Mouse (Mus musculus) CD4-positive, CD25-positive, alpha-beta regulatory T cell, adult 2 months (primary cell): ENCODE data around the gene Csf3r.
A peak's percentile ranks its signal among the peaks of the same experiment; 100 is the strongest.

ENCODE experiments used
- DNase-seq: peaks from one replicate; pipeline ENCODE4 v3.0.0-alpha.2; 2012; ENCODE audit warnings: low read depth, low spot score

The Csf3r gene

DNA sequence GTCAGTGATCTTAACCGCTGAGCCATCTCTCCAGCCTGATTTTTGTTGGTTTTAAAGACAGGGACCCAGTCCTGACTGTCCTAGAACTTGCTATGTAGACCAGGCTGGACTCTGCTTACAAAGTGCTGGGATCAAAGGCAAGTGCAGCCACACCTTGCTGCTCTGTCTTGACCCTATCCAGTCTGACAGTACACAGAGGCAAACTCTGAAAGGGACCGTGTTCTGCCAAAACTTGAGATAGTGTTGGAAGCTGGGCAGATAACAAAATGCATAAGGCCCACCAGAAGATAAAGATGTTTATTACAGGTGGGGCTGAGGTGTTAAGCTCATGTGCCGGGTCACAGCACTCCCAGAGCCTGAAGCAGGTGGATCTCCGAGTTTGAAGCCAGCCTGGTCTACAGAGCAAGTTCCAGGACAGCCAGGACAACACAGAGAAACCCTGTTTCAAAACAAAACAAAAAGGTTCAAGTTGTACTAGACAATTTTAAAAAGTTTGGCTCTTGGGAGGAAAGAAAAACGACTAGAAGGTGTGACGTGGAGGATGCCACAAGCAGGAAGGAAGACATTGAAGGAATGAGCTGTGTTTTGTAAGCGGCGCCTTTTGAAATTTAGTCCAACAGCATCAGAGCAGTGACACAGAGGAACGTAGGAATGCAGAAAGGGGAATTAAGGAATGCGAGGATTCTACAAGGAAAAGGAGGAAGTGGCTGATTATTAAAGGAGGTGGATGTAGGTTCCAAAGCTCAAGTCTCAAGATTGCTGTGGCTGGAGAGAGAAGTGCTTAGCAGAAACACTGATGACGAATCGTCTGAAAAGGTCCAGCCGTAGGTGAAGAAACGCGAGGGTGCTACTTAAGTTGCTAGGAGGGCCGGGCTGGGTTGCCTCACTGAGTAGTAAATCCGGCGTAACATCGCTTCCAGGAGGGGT lies 33.1 kb downstream of the Csf3r start:
- peak; percentile 11 for DNase-seq

DNA sequence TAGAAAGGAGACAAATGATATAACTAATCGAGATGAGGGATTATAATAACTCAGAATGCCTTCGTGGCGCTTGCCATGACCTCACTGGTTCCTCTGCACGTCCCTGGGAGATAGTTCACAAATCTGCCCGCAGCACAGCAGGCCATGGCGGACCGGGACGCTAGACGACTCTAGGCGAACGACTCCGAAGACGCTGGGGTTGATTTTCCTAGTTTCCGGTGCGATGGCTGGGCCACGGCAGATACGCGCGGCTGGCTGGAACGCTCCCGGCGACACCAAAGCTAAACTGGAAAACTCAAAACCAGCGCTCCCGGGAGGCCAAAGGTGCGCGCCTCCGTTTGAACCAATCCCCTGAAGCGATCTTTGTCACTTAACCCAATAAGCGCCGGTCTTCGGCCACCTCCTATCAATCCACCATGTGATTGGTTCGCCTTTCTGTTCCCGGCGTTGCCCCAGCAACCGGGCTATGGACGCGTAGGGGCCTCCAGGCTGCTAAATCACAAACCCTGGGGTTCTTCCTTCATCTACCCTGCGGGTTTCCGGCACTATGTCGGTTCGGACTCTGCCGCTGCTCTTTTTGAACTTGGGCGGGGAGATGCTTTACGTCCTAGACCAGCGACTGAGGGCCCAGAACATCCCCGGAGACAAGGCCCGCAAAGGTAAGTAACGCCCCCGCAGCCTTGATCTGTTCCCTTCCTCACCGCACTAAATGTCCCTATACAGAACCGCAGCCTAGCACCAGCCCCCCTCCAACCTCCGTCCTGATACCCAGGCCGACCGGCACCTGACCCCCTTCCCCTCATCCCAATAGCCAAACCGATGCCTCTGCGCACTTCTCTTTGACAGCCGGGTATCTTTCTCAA lies 34.0 kb downstream of the Csf3r start, which contains the start of gene Oscp1:
TSS of gene Oscp1 (plus strand) at position 432 of the 863 bp plus-strand sequence.
- DNase-seq: peak; percentile 94

DNA sequence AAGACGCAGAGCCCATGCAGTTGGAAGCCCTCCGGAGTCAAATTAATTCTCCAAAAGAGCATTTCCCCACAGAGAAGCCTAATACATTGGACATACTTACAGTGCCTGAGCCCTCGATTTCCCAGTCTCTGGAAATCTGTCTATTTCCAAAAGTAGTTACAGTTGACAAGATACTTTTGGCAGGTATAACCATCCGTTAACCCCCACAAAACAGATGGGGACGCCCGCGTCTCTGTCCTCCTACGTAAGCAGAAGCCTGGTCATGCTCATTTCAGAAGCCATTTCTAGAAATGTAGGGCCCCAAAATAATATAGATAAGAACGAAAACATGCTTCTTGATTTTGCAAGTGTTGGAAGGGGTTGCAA lies 34.6 kb downstream of the Csf3r start:
- no peak for DNase-seq

DNA sequence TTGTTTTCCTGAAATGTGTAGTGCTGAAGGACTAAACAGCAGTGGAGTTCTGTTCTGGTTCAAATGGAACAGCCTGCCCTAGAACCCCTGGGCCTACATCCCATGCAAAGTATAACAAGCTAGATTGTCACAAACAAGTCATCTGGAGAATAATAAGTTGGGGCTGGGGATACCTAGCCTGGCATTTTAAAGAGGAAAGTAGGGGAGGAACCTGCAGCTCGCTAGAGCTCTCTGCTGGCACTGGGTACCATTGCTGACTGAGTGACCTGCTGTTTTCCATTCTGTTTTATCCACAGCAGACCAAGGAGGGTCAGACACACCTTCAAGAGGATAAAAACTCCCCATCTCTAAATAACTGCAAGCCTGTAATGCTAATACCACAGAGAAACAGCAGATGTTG lies 38.5 kb downstream of the Csf3r start:
- no peak for DNase-seq

DNA sequence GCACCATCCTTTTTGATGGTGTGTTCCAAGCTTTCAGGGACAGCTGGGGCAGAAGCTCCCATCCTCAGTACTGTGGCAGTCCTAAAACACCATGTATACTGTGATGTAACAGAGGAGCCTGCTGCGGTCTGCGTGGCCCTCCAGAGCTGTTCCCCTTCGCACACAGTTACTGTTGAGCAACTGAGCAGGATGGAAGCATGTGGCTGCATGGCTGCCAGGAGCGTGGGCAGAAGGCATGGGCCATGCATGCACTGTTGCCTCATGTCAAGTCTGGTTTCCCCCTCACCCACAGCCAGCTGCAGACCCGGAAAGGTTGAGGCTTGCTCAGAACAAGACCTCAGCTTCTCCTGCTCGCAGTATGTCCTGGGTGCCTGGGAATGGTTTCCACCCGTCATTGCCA lies 40.9 kb downstream of the Csf3r start:
- DNase-seq: no peak

DNA sequence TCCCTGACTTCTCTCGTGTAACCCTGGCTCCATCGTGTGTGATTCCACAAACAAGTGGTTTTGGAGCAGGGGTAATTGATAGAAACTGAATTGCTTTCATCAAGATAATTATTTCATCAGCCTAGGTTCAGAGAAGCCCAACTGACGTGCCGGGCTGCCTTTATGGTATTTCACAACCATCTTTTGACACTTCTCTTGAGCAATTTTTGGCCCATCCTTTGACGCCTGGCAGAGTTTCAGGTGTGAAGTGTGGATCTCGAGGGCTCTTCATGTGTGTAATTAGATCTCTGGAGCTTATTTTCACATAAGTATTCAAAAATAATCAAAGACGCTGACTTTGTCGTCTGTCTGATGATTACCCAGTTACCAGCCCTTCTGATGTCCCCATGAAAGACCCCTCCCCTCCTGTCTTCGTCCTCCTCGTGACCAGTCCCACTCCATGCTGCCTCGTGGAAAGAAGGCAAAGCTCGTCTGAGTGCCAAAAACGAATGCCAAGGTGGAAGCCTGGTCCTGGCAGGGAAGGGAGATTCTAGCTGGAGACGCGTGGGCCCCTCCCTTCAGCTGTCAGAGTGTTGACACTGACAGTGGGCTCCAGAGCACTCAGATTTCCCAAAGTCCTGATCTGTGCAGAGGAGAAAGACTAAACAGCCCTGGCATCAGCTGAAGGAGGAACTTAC lies 43.2 kb downstream of the Csf3r start:
- no peak for DNase-seq

DNA sequence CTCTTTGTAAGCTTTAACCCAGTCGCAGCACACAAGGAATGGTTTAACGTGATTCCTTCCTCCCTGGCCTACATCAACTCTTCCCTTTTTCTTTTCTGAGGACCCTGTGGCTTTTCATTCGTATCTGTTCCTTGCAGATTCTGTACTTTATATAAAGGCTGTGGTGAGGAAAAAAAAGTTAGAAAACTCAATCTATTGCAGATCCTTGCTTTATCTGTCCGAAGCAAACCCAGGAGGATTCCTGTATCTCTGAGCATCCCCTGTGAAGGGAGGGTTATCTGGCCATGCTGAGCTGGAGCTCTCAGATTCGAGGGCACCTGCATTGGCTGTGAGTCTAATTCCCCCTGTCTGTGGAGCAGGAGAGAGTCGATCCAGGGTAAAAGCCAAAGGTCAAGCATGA lies 44.5 kb downstream of the Csf3r start:
- DNase-seq: no peak

DNA sequence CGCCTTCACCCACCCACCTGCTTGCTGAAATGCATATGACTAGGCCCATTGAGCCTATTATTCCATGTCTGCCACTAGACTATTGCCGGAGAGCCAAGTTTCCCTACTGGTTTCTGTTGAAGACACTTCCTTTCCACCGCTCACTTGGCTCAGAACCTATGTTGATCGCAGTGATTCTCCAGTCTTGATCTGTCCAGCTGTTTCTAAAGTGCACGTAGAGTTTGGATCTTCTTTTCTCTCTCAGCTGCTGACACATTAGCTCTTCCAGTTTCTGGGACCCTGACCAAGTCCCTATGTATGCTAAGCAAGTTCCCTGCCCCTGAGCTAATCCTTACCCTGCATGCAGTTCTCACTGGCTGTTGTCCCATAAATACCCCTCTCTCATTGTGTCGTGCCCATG lies 53.5 kb downstream of the Csf3r start:
- DNase-seq: no peak

DNA sequence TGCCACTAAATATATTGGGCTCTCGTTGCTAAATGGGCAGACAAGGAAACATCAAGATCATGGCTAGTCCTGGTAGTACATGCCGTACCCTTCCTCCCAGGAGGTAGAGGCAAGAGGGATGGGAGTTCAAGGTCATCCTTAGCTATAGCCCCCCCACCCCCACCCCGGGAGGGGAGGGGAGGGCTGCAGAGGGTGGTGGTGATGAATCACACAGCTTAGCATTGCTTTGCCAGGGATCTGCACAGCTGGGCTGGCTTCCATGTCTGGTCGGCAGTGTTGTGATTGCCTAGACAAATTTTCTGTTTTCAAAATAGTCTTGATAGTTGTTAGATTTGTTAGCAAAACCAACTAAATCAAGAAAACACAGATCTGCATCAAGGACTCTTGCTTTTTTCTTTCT lies 54.9 kb downstream of the Csf3r start:
- DNase-seq: no peak

DNA sequence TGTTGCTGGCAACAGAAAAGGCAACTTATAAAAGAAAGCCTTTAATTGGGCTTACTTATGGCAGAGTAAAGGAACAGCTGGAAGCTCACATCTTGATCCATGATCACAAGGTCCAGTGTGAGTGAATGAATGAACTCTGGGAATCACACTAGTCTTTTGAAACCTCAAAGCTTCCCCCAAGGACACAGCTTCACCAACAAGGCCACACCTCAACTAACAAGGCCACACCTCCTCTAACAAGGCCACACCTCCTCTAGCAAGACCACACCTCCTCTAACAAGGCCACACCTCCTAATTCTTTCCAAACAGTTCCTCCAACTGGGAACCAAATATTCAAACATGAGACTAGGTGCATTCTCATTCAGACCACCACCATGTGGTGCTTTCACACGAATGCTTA lies 57.3 kb downstream of the Csf3r start:
- DNase-seq: no peak

DNA sequence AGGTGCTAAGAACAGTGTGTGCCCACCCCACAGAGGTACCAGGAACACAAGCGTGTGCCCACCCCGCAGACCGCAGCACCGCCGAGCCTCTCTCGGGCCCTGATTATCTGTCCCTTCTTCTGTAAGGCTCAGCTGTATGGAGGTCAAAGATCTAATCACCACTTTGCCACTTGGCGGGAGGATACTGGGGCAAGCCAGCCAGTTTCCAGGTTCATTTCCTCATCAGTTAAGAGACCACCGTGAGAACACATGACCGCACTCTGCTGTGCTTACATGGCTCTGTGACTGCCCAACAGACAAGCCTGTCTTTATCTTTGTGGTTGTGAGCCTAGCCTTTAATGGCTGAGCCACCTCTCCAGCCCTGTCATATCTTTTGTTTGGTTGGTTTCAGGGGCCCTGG lies 58.7 kb downstream of the Csf3r start:
- no peak for DNase-seq

DNA sequence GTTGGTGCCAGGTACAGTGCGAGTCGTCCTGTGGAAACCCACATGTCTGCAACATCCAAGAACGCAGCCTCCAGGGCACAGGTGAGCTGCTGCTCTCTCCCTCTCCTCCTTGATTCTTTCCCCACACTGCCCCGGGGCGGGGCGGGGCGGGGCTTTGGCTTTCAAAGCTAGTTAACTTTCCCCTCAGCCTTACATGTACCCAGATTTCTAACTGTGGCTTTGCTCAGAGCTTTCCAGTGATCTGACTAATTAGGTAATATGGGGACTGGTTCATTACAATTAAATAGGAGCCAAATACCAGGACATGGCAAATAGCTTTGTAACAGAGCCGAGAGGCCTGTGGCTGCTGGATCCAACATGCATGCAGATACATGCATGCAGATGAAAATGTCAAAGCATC lies 60.0 kb downstream of the Csf3r start:
- no peak for DNase-seq

DNA sequence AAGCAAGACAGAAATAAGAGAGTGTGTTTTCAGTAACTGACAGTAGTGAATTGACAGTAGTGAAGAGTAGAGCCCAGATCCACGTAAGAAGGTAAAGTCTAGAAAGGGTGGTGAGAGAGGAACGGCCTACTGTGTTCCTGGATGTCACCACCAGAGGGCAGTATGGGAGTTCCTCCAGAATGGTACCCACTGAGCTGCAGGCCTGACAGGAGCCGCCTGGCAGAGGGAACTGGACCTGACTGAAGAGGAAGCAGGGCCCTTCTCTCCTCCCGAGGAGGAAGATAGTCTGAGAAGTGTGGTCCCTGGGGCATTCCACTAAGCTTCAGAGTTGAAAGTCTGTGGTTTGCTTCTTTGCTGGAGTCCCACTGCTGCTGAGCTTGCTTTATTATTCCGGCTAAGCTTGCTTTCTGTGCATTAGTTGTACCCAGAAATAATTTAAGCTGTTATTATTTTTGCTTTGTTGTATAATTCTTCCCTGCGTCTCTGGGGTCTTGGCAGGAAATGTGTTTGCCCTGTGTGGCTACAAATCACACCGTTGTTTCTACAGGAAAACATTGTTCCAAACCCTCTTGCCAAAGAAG lies 61.7 kb downstream of the Csf3r start:
- DNase-seq: peak; percentile 93

DNA sequence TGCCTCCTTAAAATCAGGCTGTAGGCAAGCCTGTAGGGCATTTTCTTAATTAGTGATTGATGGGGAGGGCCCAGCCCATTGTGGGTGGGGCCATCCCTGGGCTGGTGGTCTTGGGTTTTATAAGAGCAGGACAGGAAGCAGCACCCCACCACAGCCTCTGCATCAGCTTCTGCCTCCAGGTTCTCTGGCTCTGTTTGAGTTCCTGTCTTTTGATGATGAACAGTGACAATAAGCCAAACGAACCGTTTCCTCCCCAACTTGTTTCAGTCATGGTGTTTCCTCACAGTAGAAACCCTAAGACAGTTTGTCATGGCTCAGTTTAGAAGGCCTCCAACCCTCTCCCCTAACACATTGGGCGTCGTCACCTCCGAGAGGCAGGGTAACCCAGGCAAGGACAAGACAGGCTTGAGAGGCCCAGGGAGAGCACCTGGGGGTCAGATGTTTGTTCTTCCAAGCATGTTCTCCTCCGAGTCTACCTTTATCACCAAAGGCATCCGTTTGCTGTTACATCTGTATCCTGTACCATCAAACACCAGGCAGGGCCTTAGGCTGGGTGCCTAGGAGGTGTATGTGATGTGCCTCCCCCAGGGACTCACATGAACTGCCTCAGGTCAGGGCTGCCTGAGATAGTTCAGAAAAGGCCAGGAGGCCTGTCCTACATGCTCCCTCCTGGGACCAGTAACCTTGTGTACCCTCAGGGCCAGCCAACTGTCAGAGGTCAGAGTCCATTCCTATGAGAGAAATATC lies 65.9 kb downstream of the Csf3r start:
- peak; percentile 51 for DNase-seq

DNA sequence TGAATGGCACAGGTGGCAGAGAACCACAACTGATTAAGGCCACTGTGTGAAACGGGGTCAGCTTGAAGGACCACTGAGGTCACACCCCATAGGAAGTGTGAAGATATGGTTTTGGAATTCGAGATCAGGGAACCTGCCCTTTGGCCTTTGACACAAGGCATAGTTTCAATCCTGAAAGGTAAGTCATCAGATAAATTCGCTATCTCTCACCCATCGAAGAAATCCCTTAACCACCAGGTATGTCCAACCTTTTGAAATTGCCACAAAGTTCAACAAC lies 66.4 kb downstream of the Csf3r start:
- no peak for DNase-seq

DNA sequence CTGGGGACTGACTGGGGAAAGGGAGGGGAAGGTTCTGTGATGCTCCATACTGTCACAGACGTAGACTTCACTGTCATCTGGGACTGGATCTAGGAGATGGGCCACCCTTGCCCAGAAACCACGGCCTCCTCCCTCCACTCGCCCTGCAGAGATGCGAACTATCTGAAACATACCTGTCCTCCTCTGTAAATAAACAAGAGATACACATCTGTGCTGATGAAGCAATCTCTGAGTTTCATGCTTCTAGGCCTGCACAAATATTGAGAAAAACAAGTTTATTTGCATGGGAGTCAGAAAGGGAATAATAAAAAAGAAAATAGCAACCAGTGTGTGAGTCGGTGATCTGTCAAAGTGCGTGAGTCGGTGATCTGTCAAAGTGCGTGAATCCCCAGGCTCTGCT lies 67.5 kb downstream of the Csf3r start:
- DNase-seq: no peak
